Mouse (Mus musculus) embryonic facial prominence, embryonic 11.5 days (tissue): ENCODE measurements at regions not wholly inside any gene's neighbourhood (a gene's known extent, or its start where the extent isn't known, plus 50 kb on each side); places are given as distances from the start of the nearest gene placed in this dataset.

Experiments
- ATAC-seq: fragments of 200-750 bp; cut with Nextera tagmentation; replicated peaks from 2 replicates; pipeline ENCODE4 v1.8.0; 2017; ENCODE audit warnings: low read depth; ENCODE audit not compliant: insufficient number of reproducible peaks, low FRiP score, low TSS enrichment
- DNase-seq: peaks from one replicate; pipeline ENCODE4 v3.0.0-alpha.2; 2015; ENCODE audit warnings: low spot score
- H3K27ac ChIP-seq: fragments of 300-500 bp; sonication (generic); replicated peaks from 2 replicates; pipeline ENCODE4 v1.5.1; 2014; ENCODE audit warnings: mild to moderate bottlenecking, low read depth, low read length, control low read depth
- H3K27me3 ChIP-seq: fragments of 300-500 bp; sonication (generic); 2 replicates; pipeline ENCODE4 v1.6.1; 2014; ENCODE audit warnings: mild to moderate bottlenecking, low read length, moderate library complexity, mixed read lengths; ENCODE audit not compliant: control insufficient read depth, insufficient read depth
- H3K36me3 ChIP-seq: fragments of 300-500 bp; sonication (generic); replicated peaks from 2 replicates; pipeline ENCODE4 v1.6.1; 2014; ENCODE audit warnings: low read depth, mild to moderate bottlenecking, low read length, moderate library complexity, mixed read lengths; ENCODE audit not compliant: control insufficient read depth, insufficient read depth
- H3K4me1 ChIP-seq: fragments of 300-500 bp; sonication (generic); 2 replicates; pipeline ENCODE4 v1.6.1; 2014; ENCODE audit warnings: low read length, mixed read lengths; ENCODE audit not compliant: control insufficient read depth, insufficient read depth
- H3K4me2 ChIP-seq: fragments of 300-500 bp; sonication (generic); 2 replicates; pipeline ENCODE4 v1.6.1; 2014; ENCODE audit warnings: low read depth, mild to moderate bottlenecking, control low read depth, low read length, moderate library complexity
- H3K4me3 ChIP-seq: fragments of 300-500 bp; sonication (generic); 2 replicates; pipeline ENCODE4 v1.5.1; 2014; ENCODE audit warnings: low read depth, low read length, control low read depth
- H3K9ac ChIP-seq: fragments of 300-500 bp; sonication (generic); replicated peaks from 2 replicates; pipeline ENCODE4 v1.6.1; 2014; ENCODE audit warnings: mild to moderate bottlenecking, control low read depth, low read length
- H3K9me3 ChIP-seq: fragments of 300-500 bp; sonication (generic); replicated peaks from 2 replicates; pipeline ENCODE4 v1.6.1; 2016; ENCODE audit warnings: mild to moderate bottlenecking, low read length, inconsistent platforms, mixed read lengths; ENCODE audit not compliant: control insufficient read depth
- WGBS: fragments of 180-500 bp; shearing (Covaris S2); extraction: QIAGEN DNeasy Blood & Tissue Kit; methylation state at CpG from one replicate; pipeline ENCODE4 v1.1.7; 2014; 5-methylcytosine and 5-hydroxymethylcytosine counted together

DNA sequence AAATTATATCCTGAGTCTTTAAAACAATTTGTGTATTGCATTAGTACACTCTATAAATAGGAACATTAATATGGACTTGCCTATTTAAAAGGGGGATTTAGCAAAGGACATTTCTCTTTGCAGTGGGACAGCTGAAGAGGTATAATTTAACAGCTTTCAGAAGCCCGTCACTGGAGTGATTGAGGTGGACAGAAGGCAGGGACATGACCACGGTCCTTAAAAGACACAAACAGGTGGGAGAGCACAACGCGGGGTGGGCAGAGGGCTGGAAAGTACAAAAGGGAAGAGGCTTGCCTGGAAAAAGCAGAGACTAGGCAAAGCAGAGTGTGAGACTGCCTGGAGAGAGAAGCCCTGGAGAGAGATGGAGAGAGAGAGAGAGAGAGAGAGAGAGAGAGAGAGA lies 51.9 kb upstream of the Pkhd1 start:
- ATAC-seq, result no peak
- Histone ChIP-seq H3K27me3 (no peaks in the 10 kb centered on the region), H3K9me3 (no peaks in the 10 kb centered on the region), H3K36me3 (no peaks in the 10 kb centered on the region), H3K9ac (no peak overlapping the region), H3K4me3 (no peak overlapping the region), H3K4me2 (no peak overlapping the region), H3K27ac (no peak overlapping the region), H3K4me1 (no peaks in the 10 kb centered on the region)
- 86% methylated on average over 4 of the region's 4 CpGs for WGBS
- DNase-seq, result no peak

DNA sequence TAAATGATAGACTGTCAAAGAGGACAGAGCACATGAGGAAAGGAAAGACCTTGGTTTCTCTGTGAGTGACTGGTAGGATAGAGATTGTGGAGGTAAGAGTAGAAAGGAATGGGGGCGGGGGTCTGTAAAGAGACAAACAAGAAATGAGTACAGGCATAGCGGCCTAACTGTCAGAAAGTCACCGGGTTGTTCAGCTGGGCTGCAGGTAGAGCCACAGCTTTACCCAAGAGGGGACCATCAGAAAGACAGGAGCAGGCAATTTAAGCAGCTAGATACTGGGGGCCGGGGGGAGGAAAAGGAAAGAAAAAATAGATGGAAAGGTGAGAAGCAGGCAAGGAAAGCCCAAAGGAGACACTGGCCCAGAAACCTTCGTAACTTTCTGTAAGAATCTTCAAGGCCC lies 52.6 kb upstream of the Pkhd1 start:
- WGBS, result 78% methylated on average over 5 of the region's 5 CpGs
- H3K4me1 ChIP-seq, result no peaks in the 10 kb centered on the region
- H3K36me3 ChIP-seq, result no peaks in the 10 kb centered on the region
- H3K9me3 ChIP-seq, result no peaks in the 10 kb centered on the region
- H3K27ac ChIP-seq, result no peak overlapping the region
- DNase-seq, result no peak
- H3K4me2 ChIP-seq, result no peak overlapping the region
- no peaks in the 10 kb centered on the region for H3K27me3 ChIP-seq
- H3K4me3 ChIP-seq, result no peak overlapping the region
- H3K9ac ChIP-seq, result no peak overlapping the region
- ATAC-seq, result no peak

DNA sequence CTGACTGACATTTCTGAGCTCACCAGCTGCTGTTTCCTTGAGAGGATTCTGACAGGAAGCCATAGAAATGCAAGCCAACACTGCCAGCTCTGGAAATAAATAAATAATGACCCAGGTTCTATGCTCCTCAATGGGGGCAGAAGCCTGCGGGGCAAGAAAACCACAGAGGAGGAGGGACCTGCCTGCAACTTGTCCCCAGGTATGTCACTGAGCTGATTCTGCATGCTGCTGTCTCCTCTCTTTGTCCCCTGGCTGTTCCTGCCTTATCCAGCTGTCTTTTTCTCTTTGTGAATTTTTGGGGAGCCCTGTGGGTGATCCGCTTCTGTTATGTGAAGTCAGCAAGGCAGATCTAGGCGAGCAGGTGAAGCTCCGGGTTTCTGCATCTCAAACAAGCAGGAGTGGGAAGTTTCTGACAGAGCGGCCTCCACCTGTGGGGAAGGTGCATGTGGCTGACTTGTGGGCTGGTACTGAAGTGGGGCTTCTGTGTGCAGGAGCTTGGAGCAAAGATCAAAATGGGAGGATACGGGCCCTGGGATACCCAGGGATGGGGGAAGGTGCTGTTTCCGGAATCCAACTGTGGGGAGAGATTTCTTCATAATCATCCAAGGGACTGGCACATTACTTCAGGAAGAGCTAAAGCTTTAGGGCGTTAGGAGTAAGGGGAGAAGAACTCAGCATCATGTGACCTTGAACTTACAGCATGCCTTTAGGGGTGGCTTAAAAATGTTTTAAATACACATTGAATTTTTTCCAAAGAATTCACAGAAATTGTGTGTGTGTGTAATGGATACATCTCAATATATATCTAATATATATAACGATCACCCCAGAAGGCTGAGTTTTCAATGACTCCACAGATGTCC lies 53.3 kb upstream of the Pkhd1 start:
- Histone ChIP-seq H3K36me3 (no peaks in the 10 kb centered on the region), H3K27me3 (no peaks in the 10 kb centered on the region), H3K4me3 (no peak overlapping the region), H3K4me2 (no peak overlapping the region), H3K9ac (no peak overlapping the region), H3K27ac (no peak overlapping the region), H3K4me1 (no peaks in the 10 kb centered on the region), H3K9me3 (no peaks in the 10 kb centered on the region)
- DNase-seq (no peak), ATAC-seq (no peak)
- WGBS, result 65% methylated on average over 9 of the region's 9 CpGs

DNA sequence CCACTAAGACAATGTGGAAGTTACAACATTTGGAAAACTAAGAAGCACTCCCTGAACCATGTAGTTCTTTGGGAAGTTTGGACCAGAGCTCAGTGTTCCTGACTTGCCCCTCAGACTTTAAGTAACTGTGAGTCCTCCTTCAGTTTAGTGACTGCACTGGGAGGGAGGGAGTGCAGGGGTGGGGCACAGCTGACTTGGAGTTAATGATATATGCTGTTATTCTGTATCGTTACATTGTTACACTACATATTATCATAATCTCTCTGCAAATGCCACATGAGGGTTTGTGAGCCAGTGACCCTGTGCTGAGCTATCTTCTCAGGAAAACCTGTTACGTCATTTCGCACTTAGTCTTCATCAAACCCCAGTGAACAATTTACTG lies 53.9 kb upstream of the Pkhd1 start:
- Histone ChIP-seq H3K9ac (no peak overlapping the region), H3K27ac (no peak overlapping the region), H3K27me3 (no peaks in the 10 kb centered on the region), H3K4me1 (no peaks in the 10 kb centered on the region), H3K36me3 (no peaks in the 10 kb centered on the region), H3K4me3 (no peak overlapping the region), H3K4me2 (no peak overlapping the region), H3K9me3 (no peaks in the 10 kb centered on the region)
- no peak for DNase-seq
- no peak for ATAC-seq
- 84% methylated on average over 3 of the region's 3 CpGs for WGBS

DNA sequence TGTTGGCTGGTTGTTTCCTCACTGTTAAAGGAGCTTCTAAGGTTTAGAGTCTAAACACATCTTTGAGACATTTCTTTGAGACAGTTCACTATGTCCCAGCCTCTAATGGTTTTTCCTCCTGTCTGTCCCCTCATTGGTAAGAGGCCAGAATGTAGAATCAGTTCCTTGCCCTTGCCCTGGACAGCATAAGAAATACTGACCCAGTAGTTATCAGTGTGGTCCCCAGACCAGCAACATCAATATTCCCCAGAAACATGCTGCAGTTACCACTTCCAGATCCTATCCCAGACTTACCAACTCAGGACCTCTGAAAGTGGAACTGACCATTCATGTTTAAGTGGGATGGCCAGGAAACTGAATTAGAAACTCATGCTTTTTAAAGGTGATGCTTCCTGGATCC lies 54.4 kb upstream of the Pkhd1 start:
- no peak for ATAC-seq
- no peak overlapping the region for H3K4me3 ChIP-seq
- H3K9me3 ChIP-seq, result no peaks in the 10 kb centered on the region
- no peaks in the 10 kb centered on the region for H3K36me3 ChIP-seq
- no peak for DNase-seq
- H3K27ac ChIP-seq, result no peak overlapping the region
- H3K4me1 ChIP-seq, result no peaks in the 10 kb centered on the region
- no peaks in the 10 kb centered on the region for H3K27me3 ChIP-seq
- no peak overlapping the region for H3K4me2 ChIP-seq
- no peak overlapping the region for H3K9ac ChIP-seq

DNA sequence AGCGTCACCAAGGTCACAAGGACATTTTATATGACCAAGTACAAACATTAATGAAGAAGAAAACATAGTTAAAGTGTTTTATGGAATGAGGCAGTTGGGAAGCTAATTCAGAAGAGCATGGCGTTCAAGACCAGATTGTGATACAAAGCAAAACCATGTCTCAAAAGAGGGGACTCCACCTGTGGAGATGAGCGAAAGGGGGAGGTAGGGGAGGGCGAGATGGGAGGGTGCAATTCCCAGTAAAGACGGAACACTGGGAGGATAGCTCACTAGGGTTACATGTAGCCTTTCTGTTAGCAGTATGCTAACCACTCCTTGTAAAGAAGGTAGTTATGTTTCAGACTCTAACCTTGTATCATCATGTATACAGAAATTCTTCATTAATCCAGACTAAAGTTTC lies 55.1 kb upstream of the Pkhd1 start:
- Histone ChIP-seq H3K27me3 (no peaks in the 10 kb centered on the region), H3K9ac (no peak overlapping the region), H3K4me1 (no peaks in the 10 kb centered on the region), H3K4me2 (no peak overlapping the region), H3K27ac (no peak overlapping the region), H3K4me3 (no peak overlapping the region), H3K9me3 (no peaks in the 10 kb centered on the region), H3K36me3 (no peaks in the 10 kb centered on the region)
- no peak for DNase-seq
- WGBS, result 90% methylated on average over 5 of the region's 5 CpGs
- ATAC-seq, result no peak

DNA sequence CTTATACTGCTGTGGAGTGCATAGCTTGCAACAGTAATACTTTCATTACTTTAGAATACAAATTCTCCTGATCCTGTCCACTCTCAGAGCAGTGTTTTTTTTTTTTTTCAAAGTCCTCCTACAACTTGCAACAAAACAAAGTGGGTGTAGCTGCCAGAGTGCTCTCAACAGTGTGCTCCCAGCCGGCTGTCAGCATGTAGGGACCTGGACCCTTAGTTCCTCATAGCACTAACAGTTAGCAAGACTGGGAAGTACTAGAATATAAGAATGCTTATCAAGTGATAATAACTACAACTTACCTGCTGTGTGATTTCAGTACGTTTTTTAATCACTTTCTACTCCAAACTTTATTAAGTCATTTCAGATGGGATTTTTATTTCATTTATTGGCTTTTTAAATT lies 55.5 kb upstream of the Pkhd1 start:
- Histone ChIP-seq H3K27ac (no peak overlapping the region), H3K9ac (no peak overlapping the region), H3K27me3 (no peaks in the 10 kb centered on the region), H3K36me3 (no peaks in the 10 kb centered on the region), H3K9me3 (no peaks in the 10 kb centered on the region), H3K4me2 (no peak overlapping the region), H3K4me3 (no peak overlapping the region), H3K4me1 (no peaks in the 10 kb centered on the region)
- DNase-seq (no peak), ATAC-seq (no peak)
- 66% methylated on average over 2 of the region's 2 CpGs for WGBS

DNA sequence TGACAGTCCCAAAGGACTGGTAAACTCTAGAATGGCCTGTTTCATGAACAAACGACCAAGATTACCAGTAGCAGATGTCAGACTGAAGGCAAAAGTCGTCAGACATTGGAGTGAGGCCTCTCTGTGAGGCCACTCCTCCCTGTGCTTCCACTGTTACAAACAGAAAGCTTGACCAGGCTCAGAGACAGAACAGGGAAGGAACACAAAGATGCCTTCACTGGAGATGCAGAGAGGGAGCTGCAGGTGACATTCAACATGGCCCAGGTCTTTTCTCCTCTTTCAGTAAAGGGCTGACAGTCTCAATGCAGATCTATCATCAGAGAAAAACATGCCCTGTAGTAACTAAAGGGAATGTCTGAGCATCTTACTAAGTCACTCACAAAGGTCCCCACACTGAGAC lies 56.1 kb upstream of the Il17a start:
- Histone ChIP-seq H3K4me1 (no peaks in the 10 kb centered on the region), H3K4me2 (no peak overlapping the region), H3K9me3 (no peaks in the 10 kb centered on the region), H3K36me3 (no peaks in the 10 kb centered on the region), H3K9ac (no peak overlapping the region), H3K27ac (no peak overlapping the region), H3K27me3 (no peaks in the 10 kb centered on the region), H3K4me3 (no peak overlapping the region)
- DNase-seq (no peak), ATAC-seq (no peak)
- WGBS, result 7% methylated on average over 2 of the region's 2 CpGs
